Mouse (Mus musculus) urinary bladder, adult 18-20 months (tissue): ENCODE measurements around the gene Mroh2b.

ENCODE experiments used
- DNase-seq, 2 experiments: peaks; one replicate each; pipeline ENCODE4 v3.0.0; 2022; ENCODE audit warnings: low spot score in 2 of 2, mixed read lengths in 2 of 2

Gene Mroh2b

GRCm38 (mm10) chr15:4898437-4898836 lies at the start of gene Mroh2b:
Gene Mroh2b (plus strand): TSS chr15:4898737.
- DNase-seq, result no peak

GRCm38 (mm10) chr15:4850015-4850414 lies 48.5 kb upstream of the Mroh2b start:
- DNase-seq, result no peak

GRCm38 (mm10) chr15:4894962-4895361 lies 3.6 kb upstream of the Mroh2b start:
- DNase-seq, result no peak

GRCm38 (mm10) chr15:4934731-4935130 lies 36.2 kb downstream of the Mroh2b start:
- DNase-seq, result no peak

- peak in 1 of 2 experiments; percentile 6 for DNase-seq
These were observed 74.8 kb downstream of the Mroh2b start for GRCm38 (mm10) chr15:4973355-4973754.

GRCm38 (mm10) chr15:5002903-5003302 lies 104.4 kb downstream of the Mroh2b start:
- no peak for DNase-seq

GRCm38 (mm10) chr15:5003503-5004196 lies 105.1 kb downstream of the Mroh2b start:
- DNase-seq, result no peak

- DNase-seq, result peak; percentile 10 to 41
These were observed 111.1 kb downstream of the Mroh2b start for GRCm38 (mm10) chr15:5009644-5010107.
